Mouse (Mus musculus) cerebellum, adult 2 months (tissue): ENCODE results near the gene Tomm20.

Experiments
- CTCF ChIP-seq: fragments of 200-500 bp; IDR thresholded peaks from 2 replicates; pipeline ENCODE4 v1.5.1; 2011; ENCODE audit warnings: low read depth, mild to moderate bottlenecking, control low read depth, low read length, moderate library complexity, borderline replicate concordance; ENCODE audit not compliant: insufficient read depth
- POLR2A ChIP-seq: fragments of 200-500 bp; IDR thresholded peaks from 2 replicates; pipeline ENCODE4 v1.6.1; 2011; ENCODE audit warnings: low read length, control low read depth, borderline replicate concordance; ENCODE audit not compliant: insufficient read depth

GRCm38 (mm10) chr8:126945730-126946163 lies at the start of gene Tomm20:
- TF ChIP-seq POLR2A (peak; percentile 66; the same call in 1 of the 2 replicates), CTCF (no peak)
